Mouse (Mus musculus): ENCODE results near the gene Rbms3. TPM values are rescaled to one million over a fixed set of nuclear protein-coding genes. Genes with fewer than 3 reads are reported as not detected.

Rbms3 gene
- polyA plus RNA-seq, 1 experiment, result 1.6 TPM

GRCm38 (mm10) chr9:117570240-117570821 is 59.4 kb downstream of the Rbms3 start:
- TF ChIP-seq CTCF (IDR thresholded peaks at IDR 0.05; ENCODE audit: control insufficient read depth, insufficient read depth, low read length) (no peak), POLR2A (IDR thresholded peaks at IDR 0.05; ENCODE audit: borderline replicate concordance, control insufficient read depth, low read depth, low read length) (no peak)
- H3K27ac ChIP-seq (ENCODE audit: control insufficient read depth, insufficient read depth, low read depth, low read length, poor library complexity), result no peak overlapping the region
- H3K4me1 ChIP-seq (ENCODE audit: control insufficient read depth, insufficient read depth, low read length), result no peaks in the 10 kb centered on the region
- H3K4me3 ChIP-seq (replicated peaks; ENCODE audit: control insufficient read depth, low read depth, low read length), result no peak overlapping the region
- WGBS, result 79% methylated on average over 7 of the region's 7 CpGs

- Histone ChIP-seq H3K4me1 (ENCODE audit: control insufficient read depth, insufficient read depth, low read length) (no peaks in the 10 kb centered on the region), H3K4me3 (replicated peaks; ENCODE audit: control insufficient read depth, low read depth, low read length) (no peak overlapping the region), H3K27ac (ENCODE audit: control insufficient read depth, insufficient read depth, low read depth, low read length, poor library complexity) (no peak overlapping the region)
- 85% methylated on average over 10 of the region's 10 CpGs for WGBS
- TF ChIP-seq POLR2A (IDR thresholded peaks at IDR 0.05; ENCODE audit: borderline replicate concordance, control insufficient read depth, low read depth, low read length) (no peak), CTCF (IDR thresholded peaks at IDR 0.05; ENCODE audit: control insufficient read depth, insufficient read depth, low read length) (no peak)
These were observed 63.4 kb downstream of the Rbms3 start for GRCm38 (mm10) chr9:117566293-117566692.

GRCm38 (mm10) chr9:117558562-117558961 is 71.2 kb downstream of the Rbms3 start:
- no peak overlapping the region for H3K4me3 ChIP-seq (replicated peaks; ENCODE audit: control insufficient read depth, low read depth, low read length)
- 82% methylated on average over 5 of the region's 5 CpGs for WGBS

GRCm38 (mm10) chr9:117554356-117554755 is 75.4 kb downstream of the Rbms3 start:
- no peak overlapping the region for H3K4me3 ChIP-seq (replicated peaks; ENCODE audit: control insufficient read depth, low read depth, low read length)
- H3K27ac ChIP-seq (ENCODE audit: control insufficient read depth, insufficient read depth, low read depth, low read length, poor library complexity), result no peak overlapping the region
- TF ChIP-seq CTCF (IDR thresholded peaks at IDR 0.05; ENCODE audit: control insufficient read depth, insufficient read depth, low read length), result no peak
- TF ChIP-seq POLR2A (IDR thresholded peaks at IDR 0.05; ENCODE audit: borderline replicate concordance, control insufficient read depth, low read depth, low read length), result no peak
- no peaks in the 10 kb centered on the region for H3K4me1 ChIP-seq (ENCODE audit: control insufficient read depth, insufficient read depth, low read length)

More at GRCm38 (mm10) chr9:117558562-117558961, 71.2 kb downstream of the Rbms3 start:
- TF ChIP-seq CTCF (IDR thresholded peaks at IDR 0.05; ENCODE audit: control insufficient read depth, insufficient read depth, low read length), result no peak
- TF ChIP-seq POLR2A (IDR thresholded peaks at IDR 0.05; ENCODE audit: borderline replicate concordance, control insufficient read depth, low read depth, low read length), result no peak
- Histone ChIP-seq H3K27ac (ENCODE audit: control insufficient read depth, insufficient read depth, low read depth, low read length, poor library complexity) (no peak overlapping the region), H3K4me1 (ENCODE audit: control insufficient read depth, insufficient read depth, low read length) (no peaks in the 10 kb centered on the region; the same call in 1 of the 2 replicates)

- TF ChIP-seq POLR2A (IDR thresholded peaks at IDR 0.05; ENCODE audit: borderline replicate concordance, control insufficient read depth, low read depth, low read length), result no peak
- Histone ChIP-seq H3K27ac (ENCODE audit: control insufficient read depth, insufficient read depth, low read depth, low read length, poor library complexity) (no peak overlapping the region), H3K4me3 (replicated peaks; ENCODE audit: control insufficient read depth, low read depth, low read length) (no peak overlapping the region), H3K4me1 (ENCODE audit: control insufficient read depth, insufficient read depth, low read length) (no peaks in the 10 kb centered on the region)
- WGBS, result 74% methylated on average over 2 of the region's 2 CpGs
These were observed 100.4 kb downstream of the Rbms3 start for GRCm38 (mm10) chr9:117529281-117529680.

GRCm38 (mm10) chr9:117508941-117509340 is 120.8 kb downstream of the Rbms3 start:
- TF ChIP-seq CTCF (IDR thresholded peaks at IDR 0.05; ENCODE audit: control insufficient read depth, insufficient read depth, low read length) (no peak), POLR2A (IDR thresholded peaks at IDR 0.05; ENCODE audit: borderline replicate concordance, control insufficient read depth, low read depth, low read length) (no peak)
- Histone ChIP-seq H3K4me3 (replicated peaks; ENCODE audit: control insufficient read depth, low read depth, low read length) (no peak overlapping the region), H3K27ac (ENCODE audit: control insufficient read depth, insufficient read depth, low read depth, low read length, poor library complexity) (no peak overlapping the region), H3K4me1 (ENCODE audit: control insufficient read depth, insufficient read depth, low read length) (no peaks in the 10 kb centered on the region)
- WGBS, result 81% methylated on average over 11 of the region's 11 CpGs

GRCm38 (mm10) chr9:117491866-117492265 is 137.8 kb downstream of the Rbms3 start:
- 67% methylated on average over 2 of the region's 2 CpGs for WGBS
- no peak overlapping the region for H3K27ac ChIP-seq (ENCODE audit: control insufficient read depth, insufficient read depth, low read depth, low read length, poor library complexity)
- no peak overlapping the region for H3K4me3 ChIP-seq (replicated peaks; ENCODE audit: control insufficient read depth, low read depth, low read length)
- TF ChIP-seq CTCF (IDR thresholded peaks at IDR 0.05; ENCODE audit: control insufficient read depth, insufficient read depth, low read length) (no peak), POLR2A (IDR thresholded peaks at IDR 0.05; ENCODE audit: borderline replicate concordance, control insufficient read depth, low read depth, low read length) (no peak)
- no peaks in the 10 kb centered on the region for H3K4me1 ChIP-seq (ENCODE audit: control insufficient read depth, insufficient read depth, low read length)

- no peak for TF ChIP-seq CTCF (IDR thresholded peaks at IDR 0.05; ENCODE audit: control insufficient read depth, insufficient read depth, low read length)
- TF ChIP-seq POLR2A (IDR thresholded peaks at IDR 0.05; ENCODE audit: borderline replicate concordance, control insufficient read depth, low read depth, low read length), result no peak
- Histone ChIP-seq H3K4me3 (replicated peaks; ENCODE audit: control insufficient read depth, low read depth, low read length) (no peak overlapping the region), H3K4me1 (ENCODE audit: control insufficient read depth, insufficient read depth, low read length) (no peaks in the 10 kb centered on the region), H3K27ac (ENCODE audit: control insufficient read depth, insufficient read depth, low read depth, low read length, poor library complexity) (no peak overlapping the region)
- WGBS, result 80% methylated on average over 5 of the region's 5 CpGs
These were observed 145.3 kb downstream of the Rbms3 start for GRCm38 (mm10) chr9:117484396-117484795.

- WGBS, result 78% methylated on average over 13 of the region's 13 CpGs
- no peaks in the 10 kb centered on the region; the same call in 1 of the 2 replicates for H3K4me1 ChIP-seq (ENCODE audit: control insufficient read depth, insufficient read depth, low read length)
- TF ChIP-seq POLR2A (IDR thresholded peaks at IDR 0.05; ENCODE audit: borderline replicate concordance, control insufficient read depth, low read depth, low read length), result no peak
- TF ChIP-seq CTCF (IDR thresholded peaks at IDR 0.05; ENCODE audit: control insufficient read depth, insufficient read depth, low read length), result no peak
- H3K4me3 ChIP-seq (replicated peaks; ENCODE audit: control insufficient read depth, low read depth, low read length), result no peak overlapping the region
- H3K27ac ChIP-seq (ENCODE audit: control insufficient read depth, insufficient read depth, low read depth, low read length, poor library complexity), result no peak overlapping the region
These were observed 153.0 kb downstream of the Rbms3 start for GRCm38 (mm10) chr9:117476753-117477152.

Measured in bone marrow, adult 2 months (tissue).